Mouse (Mus musculus): ENCODE data around the gene L3mbtl2. TPM values are rescaled to one million over a fixed set of nuclear protein-coding genes. Genes with fewer than 3 reads are reported as not detected.

L3mbtl2 gene
- total RNA-seq, 2 experiments from 2014 or later, result 11.9 to 14.1 TPM

GRCm38 (mm10) chr15:81708991-81709390 lies 45.3 kb downstream of the L3mbtl2 start:
- no peak for DNase-seq

GRCm38 (mm10) chr15:81709686-81710085 lies 46.0 kb downstream of the L3mbtl2 start:
- DNase-seq, result no peak

- no peak for DNase-seq
These were observed 47.1 kb downstream of the L3mbtl2 start for GRCm38 (mm10) chr15:81710801-81711200.

GRCm38 (mm10) chr15:81713742-81714141 lies 50.1 kb downstream of the L3mbtl2 start:
- DNase-seq, result no peak

- no peak for DNase-seq
These were observed 54.8 kb downstream of the L3mbtl2 start for GRCm38 (mm10) chr15:81718336-81719138.

GRCm38 (mm10) chr15:81719139-81719531 lies 55.4 kb downstream of the L3mbtl2 start:
- DNase-seq, result no peak

GRCm38 (mm10) chr15:81722361-81722760 lies 58.7 kb downstream of the L3mbtl2 start:
- no peak for DNase-seq

GRCm38 (mm10) chr15:81723653-81724052 lies 60.0 kb downstream of the L3mbtl2 start:
- no peak for DNase-seq

GRCm38 (mm10) chr15:81725965-81726364 lies 62.3 kb downstream of the L3mbtl2 start:
- no peak for DNase-seq

- DNase-seq, result peak in 1 of 2 experiments; percentile 26
These were observed 65.6 kb downstream of the L3mbtl2 start for GRCm38 (mm10) chr15:81729241-81729791.

- peak; percentile 97 to 100 for DNase-seq
These were observed 66.3 kb downstream of the L3mbtl2 start for GRCm38 (mm10) chr15:81729792-81730635.

- no peak for DNase-seq
These were observed 71.4 kb downstream of the L3mbtl2 start for GRCm38 (mm10) chr15:81735075-81735474.

Other genes with a start within 250 kb of the L3mbtl2 start
- 100 to 1,000 TPM; 113 to 130 TPM for gene Rbx1, start 197.6 kb upstream of the L3mbtl2 start, total RNA-seq (2021)
- gene Ep300, start 78.5 kb upstream of the L3mbtl2 start, total RNA-seq (2021), result 10 to 100 TPM; 40.7 to 42.1 TPM
- 1 to 10 TPM in 1 of 2 experiments, under 1 TPM in 1; 0.92 to 2.2 TPM for gene Chadl, start 33.4 kb downstream of the L3mbtl2 start, total RNA-seq (2021)
- gene Zc3h7b, start 81.2 kb downstream of the L3mbtl2 start, total RNA-seq (2021), result 10 to 100 TPM; 57.2 to 68.1 TPM
- 10 to 100 TPM; 29.4 to 30.4 TPM for gene Rangap1, start 81.6 kb downstream of the L3mbtl2 start, total RNA-seq (2021)
- 10 to 100 TPM; 67.5 to 73.0 TPM for gene Tef, start 138.5 kb downstream of the L3mbtl2 start, total RNA-seq (2021)
- 100 to 1,000 TPM; 103 to 127 TPM for gene Tob2, start 194.9 kb downstream of the L3mbtl2 start, total RNA-seq (2021)
- gene Phf5a, start 208.0 kb downstream of the L3mbtl2 start, total RNA-seq (2021), result 10 to 100 TPM; 36.5 to 37.1 TPM
- 1,000 to 10,000 TPM; 2,055 to 2,104 TPM for gene Aco2, start 208.4 kb downstream of the L3mbtl2 start, total RNA-seq (2021)

All from heart, adult 18-20 months (tissue).